Mouse (Mus musculus): ENCODE data around the gene Bckdhb.

DNA sequence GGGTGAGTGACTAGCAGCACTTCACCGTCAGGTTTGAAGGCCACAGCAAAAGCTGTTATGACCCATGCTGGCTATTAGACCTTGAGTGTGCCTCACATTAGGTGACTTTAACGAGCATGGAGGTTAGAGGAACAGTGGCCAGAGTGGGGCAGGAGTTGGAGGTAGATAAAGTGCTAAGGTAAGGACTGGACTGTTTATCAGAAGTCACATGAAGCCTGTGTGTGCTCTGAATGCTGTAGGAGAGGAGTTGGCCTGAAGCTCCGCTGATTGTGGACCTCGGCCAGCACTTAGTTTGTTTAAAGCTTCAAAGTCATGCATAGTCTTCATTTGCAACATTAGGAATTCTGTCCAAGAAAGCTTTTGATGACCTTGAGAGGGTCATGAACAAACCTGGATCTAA, 26.4 kb downstream of the Bckdhb start:
- TF ChIP-seq POLR2A (IDR thresholded peaks at IDR 0.05; ENCODE audit: borderline replicate concordance, extremely low read depth, insufficient read depth, insufficient read length, poor library complexity, severe bottlenecking) (no peak), CTCF (IDR thresholded peaks at IDR 0.05; ENCODE audit: borderline replicate concordance, extremely low read depth, insufficient read depth, insufficient read length) (no peak)
